Mouse (Mus musculus) MEL-GATA-1-ER (cell line): ENCODE measurements around the gene Dicer1.
"Not testable (repeated sequence)": the region's sequence is repeated elsewhere in the genome, so short reads cannot be mapped to it uniquely, and the experiment has no call there.

Experiments
- DNase-seq: peaks from one replicate; pipeline ENCODE4 v3.0.0-alpha.2; 2012; ENCODE audit warnings: low read depth; ENCODE audit errors: extremely low read depth

Gene Dicer1

GRCm38 (mm10) chr12:104740841-104741787 is 10.6 kb downstream of the Dicer1 start:
- no peak for DNase-seq

GRCm38 (mm10) chr12:104738931-104739330 is 12.8 kb downstream of the Dicer1 start:
- no peak for DNase-seq

- DNase-seq, result no peak
Observed at GRCm38 (mm10) chr12:104738446-104738845, 13.3 kb downstream of the Dicer1 start.

- no peak for DNase-seq
Observed at GRCm38 (mm10) chr12:104737666-104738065, 14.1 kb downstream of the Dicer1 start.

- no peak for DNase-seq
Observed at GRCm38 (mm10) chr12:104735993-104736395, 15.8 kb downstream of the Dicer1 start.

GRCm38 (mm10) chr12:104733165-104733564 is 18.6 kb downstream of the Dicer1 start:
- no peak for DNase-seq

- no peak for DNase-seq
Observed at GRCm38 (mm10) chr12:104731782-104732181, 20.0 kb downstream of the Dicer1 start.

- DNase-seq, result not testable (repeated sequence)
Observed at GRCm38 (mm10) chr12:104726436-104726835, 25.3 kb downstream of the Dicer1 start.

GRCm38 (mm10) chr12:104722056-104722455 is 29.7 kb downstream of the Dicer1 start:
- no peak for DNase-seq

GRCm38 (mm10) chr12:104721011-104721410 is 30.7 kb downstream of the Dicer1 start:
- DNase-seq, result no peak

GRCm38 (mm10) chr12:104718956-104719355 is 32.8 kb downstream of the Dicer1 start:
- no peak for DNase-seq

- no peak for DNase-seq
Observed at GRCm38 (mm10) chr12:104716409-104716808, 35.3 kb downstream of the Dicer1 start.

- DNase-seq, result no peak
Observed at GRCm38 (mm10) chr12:104715453-104715852, 36.3 kb downstream of the Dicer1 start.

- no peak for DNase-seq
Observed at GRCm38 (mm10) chr12:104700266-104700665, 51.5 kb downstream of the Dicer1 start.

GRCm38 (mm10) chr12:104699753-104700152 is 52.0 kb downstream of the Dicer1 start:
- DNase-seq, result no peak

GRCm38 (mm10) chr12:104695514-104695913 is 56.2 kb downstream of the Dicer1 start:
- DNase-seq, result no peak

- no peak for DNase-seq
Observed at GRCm38 (mm10) chr12:104692864-104693263, 58.9 kb downstream of the Dicer1 start.

- DNase-seq, result no peak
Observed at GRCm38 (mm10) chr12:104690412-104690811, 61.3 kb downstream of the Dicer1 start.

- DNase-seq, result no peak
Observed at GRCm38 (mm10) chr12:104688870-104689269, 62.9 kb downstream of the Dicer1 start.

GRCm38 (mm10) chr12:104684411-104684931 is 67.3 kb downstream of the Dicer1 start:
- no peak for DNase-seq

- no peak for DNase-seq
Observed at GRCm38 (mm10) chr12:104679819-104680132, 72.0 kb downstream of the Dicer1 start.

- DNase-seq, result no peak
Observed at GRCm38 (mm10) chr12:104679121-104679818, 72.5 kb downstream of the Dicer1 start.
